Mouse (Mus musculus): Measurements from ENCODE around the gene Gm19402.
"Not testable (repeated sequence)": the region's sequence is repeated elsewhere in the genome, so short reads cannot be mapped to it uniquely, and the experiment has no call there.

Gene Gm19402

DNA sequence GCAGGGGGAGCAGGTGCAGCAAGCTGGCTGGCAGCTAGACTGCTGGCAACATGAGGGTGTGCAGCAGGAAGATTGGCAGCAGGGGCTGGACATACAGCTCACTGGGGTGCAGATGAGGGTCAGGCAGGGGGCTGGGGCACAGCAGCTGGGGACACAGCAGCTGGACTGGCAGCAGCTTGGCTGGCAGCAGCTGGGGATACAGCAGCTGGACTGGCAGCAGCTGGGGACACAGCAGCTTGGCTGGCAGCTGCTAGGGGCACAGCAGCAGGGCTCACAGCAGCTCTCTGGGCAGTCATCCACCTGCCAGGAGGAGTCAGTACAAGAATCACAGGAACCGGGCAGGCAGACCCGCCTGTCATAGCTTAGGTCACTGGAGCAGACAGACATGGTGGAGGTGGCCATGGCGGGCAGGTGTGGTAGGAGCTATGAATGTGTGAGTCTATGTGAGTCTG, at the start of gene Gm19402:
Gene Gm19402, minus strand, starts transcription at position 402 of the 452 bp plus-strand sequence.
- DNase-seq (ENCODE audit: low spot score in 2 of 2), result not testable (repeated sequence)

DNA sequence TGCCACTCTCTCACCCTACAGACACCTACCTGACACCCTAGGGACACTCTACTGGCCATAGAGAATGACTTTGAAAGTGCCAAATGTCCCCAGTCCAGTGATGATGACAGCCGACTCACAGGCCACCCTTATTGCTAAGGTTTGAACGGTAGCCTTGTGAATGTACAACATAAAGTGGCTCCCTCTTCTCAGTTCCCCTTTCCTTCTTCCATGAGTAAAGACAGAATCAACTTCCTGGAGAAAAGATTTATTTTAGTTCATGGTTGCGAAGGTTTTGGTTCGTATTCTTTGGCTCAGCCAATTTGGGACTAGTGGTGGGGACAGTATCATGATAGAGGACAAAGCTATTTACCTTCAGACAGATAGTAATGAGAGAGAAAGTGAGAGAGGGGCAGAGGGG, 48.4 kb upstream of the Gm19402 start:
- no peak for DNase-seq (ENCODE audit: low spot score in 2 of 2)

- no peak for DNase-seq (ENCODE audit: low spot score in 2 of 2)
These were observed 45.4 kb upstream of the Gm19402 start for GRCm38 (mm10) chr10:77735928-77736327.

DNA sequence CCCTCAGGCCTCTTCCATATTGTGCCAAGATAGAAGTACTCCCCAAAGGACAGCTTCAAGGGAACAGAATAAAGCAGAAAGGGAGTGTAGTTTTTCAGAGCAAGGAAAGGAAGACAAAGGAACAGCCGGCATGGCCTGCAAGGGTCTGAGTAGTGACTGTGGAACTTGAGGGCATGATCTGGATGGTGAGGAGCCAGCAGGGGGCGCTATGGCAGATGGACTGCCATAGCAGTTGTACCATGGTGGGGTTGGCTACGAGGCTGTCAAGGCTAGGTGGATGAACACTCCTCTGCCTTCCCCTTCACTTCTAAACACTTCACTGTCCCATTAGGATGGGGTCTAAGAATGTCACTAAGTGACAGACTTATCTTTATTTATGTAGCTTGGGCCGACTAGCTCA, 38.7 kb upstream of the Gm19402 start:
- no peak for DNase-seq (ENCODE audit: low spot score in 2 of 2)

- DNase-seq (ENCODE audit: low spot score in 2 of 2), result no peak
These were observed 37.7 kb upstream of the Gm19402 start for GRCm38 (mm10) chr10:77728280-77728679.

- DNase-seq (ENCODE audit: low spot score in 2 of 2), result no peak
These were observed 35.6 kb upstream of the Gm19402 start, which contains the start of gene Gm10100 for GRCm38 (mm10) chr10:77726186-77726585. Gm10100 (plus strand) TSS chr10:77726486.

DNA sequence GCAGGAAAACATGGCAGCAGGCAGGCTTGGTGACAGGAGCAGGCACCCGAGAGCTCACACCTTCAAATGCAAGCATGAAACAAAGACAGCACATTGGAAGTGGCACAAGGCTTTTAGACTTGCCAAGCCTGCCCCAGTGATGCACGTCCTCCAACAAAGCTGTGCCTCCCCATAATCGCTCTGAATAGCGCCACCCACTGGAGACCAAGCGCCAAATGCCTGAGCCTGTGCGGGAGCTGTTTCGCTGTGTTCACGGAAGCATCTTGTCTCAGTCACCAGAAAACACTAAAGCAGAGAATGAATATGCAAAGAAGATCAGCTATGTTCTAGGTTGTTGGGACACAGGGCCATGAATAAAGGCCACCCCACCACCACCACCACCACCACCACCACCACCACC, 34.3 kb upstream of the Gm19402 start:
- no peak for DNase-seq (ENCODE audit: low spot score in 2 of 2)

DNA sequence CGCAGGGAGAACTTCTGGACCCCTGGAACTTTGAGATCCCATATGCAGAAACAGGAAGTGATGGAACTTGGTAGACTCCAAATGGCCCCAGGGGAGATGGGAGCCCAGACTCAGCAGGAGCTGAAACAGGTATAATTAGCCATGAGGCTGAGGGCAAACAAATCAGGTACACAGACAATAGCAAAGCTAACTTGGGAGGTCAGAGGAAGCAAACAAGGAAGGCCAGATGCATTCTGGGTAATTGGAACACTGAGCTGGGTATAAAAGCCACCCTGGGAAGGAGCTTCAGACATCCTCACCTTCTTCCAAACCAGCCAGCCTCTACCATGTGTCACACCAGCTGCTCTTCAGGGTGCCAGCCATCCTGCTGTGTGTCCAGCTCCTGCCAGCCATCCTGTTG, 29.7 kb upstream of the Gm19402 start, which contains the start of gene Krtap12-1:
Gene Krtap12-1, plus strand, starts transcription at position 301 of the 400 bp plus-strand sequence.
- not testable (repeated sequence) for DNase-seq (ENCODE audit: low spot score in 2 of 2)

DNA sequence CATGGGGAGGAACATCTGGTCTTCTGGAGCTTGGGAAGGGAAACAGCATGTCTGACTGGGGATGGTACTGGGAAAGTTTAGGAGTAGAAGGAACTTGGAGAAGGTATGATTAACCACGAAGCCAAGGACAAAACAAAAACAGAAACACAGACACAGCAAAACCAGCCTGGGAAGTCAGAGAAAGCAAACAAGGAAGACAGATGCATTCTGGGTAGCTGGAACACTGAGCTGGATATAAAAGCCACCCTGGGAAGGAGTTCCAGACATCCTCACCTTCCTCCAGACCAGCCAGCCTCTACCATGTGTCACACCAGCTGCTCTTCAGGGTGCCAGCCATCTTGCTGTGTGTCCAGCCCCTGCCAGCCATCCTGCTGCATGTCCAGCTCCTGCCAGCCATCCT, 24.9 kb upstream of the Gm19402 start, which contains the start of gene Gm10142:
Gene Gm10142, plus strand, starts transcription at position 301 of the 400 bp plus-strand sequence.
- no peak for DNase-seq (ENCODE audit: low spot score in 2 of 2)

GRCm38 (mm10) chr10:77713734-77714133, 23.2 kb upstream of the Gm19402 start:
- peak in 1 of 2 experiments; percentile 1 for DNase-seq (ENCODE audit: low spot score in 2 of 2)

- not testable (repeated sequence) for DNase-seq (ENCODE audit: low spot score in 2 of 2)
These were observed 20.6 kb upstream of the Gm19402 start, which contains the start of gene Gm10024 for GRCm38 (mm10) chr10:77711157-77711556. Gm10024 (plus strand) TSS chr10:77711457.

DNA sequence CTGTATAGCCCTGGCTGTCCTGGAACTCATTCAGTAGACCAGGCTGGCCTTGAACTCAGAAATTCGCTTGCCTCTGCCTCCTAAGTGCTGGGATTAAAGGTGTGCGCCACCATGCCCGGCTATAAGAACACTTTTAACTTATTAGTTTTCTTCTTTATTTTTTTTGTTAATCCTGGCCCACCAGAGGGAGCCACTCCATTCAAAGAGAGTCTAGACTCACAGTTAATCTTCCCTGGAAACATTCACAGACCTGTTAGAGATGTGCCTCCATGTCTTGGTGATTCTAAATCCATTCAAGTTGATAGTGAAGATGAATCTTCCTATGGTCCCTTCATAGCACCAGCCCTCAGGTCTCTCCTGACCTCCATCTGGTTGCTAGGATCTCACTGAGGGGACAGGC, 19.3 kb upstream of the Gm19402 start:
- no peak for DNase-seq (ENCODE audit: low spot score in 2 of 2)

- DNase-seq (ENCODE audit: low spot score in 2 of 2), result no peak
These were observed 15.8 kb upstream of the Gm19402 start, which contains the start of gene Gm10272 for GRCm38 (mm10) chr10:77706326-77706725. Gm10272 (plus strand) TSS chr10:77706626.

DNA sequence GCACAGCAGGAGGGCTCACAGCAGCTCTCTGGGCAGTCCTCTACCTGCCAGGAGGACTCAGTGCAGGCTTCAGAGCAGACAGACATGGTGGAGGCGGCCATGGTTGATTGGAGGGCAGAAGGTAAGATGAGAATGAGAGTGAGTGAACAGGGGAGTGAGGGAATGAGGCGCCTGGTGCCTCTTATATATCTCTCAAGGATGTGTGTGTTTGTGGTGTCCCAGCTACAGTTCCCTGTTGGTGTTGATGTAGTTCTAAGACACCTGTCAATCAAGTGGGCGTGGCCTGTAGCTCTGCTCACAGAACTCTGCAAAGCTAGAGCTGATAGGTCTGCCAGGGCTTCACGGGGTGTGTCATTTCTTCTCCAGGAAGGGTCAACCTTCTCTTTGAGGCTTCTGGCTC, 6.6 kb upstream of the Gm19402 start, which contains the start of gene Gm9508:
Gene Gm9508, minus strand, starts transcription at position 101 of the 400 bp plus-strand sequence.
- no peak for DNase-seq (ENCODE audit: low spot score in 2 of 2)

- DNase-seq (ENCODE audit: low spot score in 2 of 2), result no peak
These were observed 3.5 kb downstream of the Gm19402 start for GRCm38 (mm10) chr10:77687021-77687420.

GRCm38 (mm10) chr10:77685895-77686664, 4.5 kb downstream of the Gm19402 start, which contains the start of gene Tspear:
Tspear (plus strand) TSS chr10:77686569.
- DNase-seq (ENCODE audit: low spot score in 2 of 2), result peak in 1 of 2 experiments; percentile 12

GRCm38 (mm10) chr10:77684181-77684580, 6.4 kb downstream of the Gm19402 start:
- DNase-seq (ENCODE audit: low spot score in 2 of 2), result no peak

DNA sequence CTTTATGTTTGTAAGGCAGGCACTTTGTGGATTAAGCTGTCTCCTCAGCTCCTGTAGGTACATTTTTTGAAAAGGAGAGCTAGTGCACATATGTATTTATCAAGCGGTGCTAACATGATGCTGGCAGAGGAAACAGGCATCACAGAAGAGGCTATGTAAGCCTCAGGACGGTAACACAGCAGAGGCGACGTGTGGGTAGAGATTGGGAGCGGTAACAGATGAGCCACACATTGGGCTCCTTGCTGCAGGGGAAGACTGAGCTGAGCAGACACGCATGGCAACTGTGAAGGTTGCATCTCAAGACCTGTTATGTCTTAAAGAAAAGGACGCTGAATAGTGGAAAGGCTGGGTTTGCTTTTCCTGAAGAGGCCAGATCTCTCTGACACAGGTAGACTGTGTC, 7.6 kb downstream of the Gm19402 start:
- DNase-seq (ENCODE audit: low spot score in 2 of 2), result no peak

- DNase-seq (ENCODE audit: low spot score in 2 of 2), result no peak
These were observed 13.0 kb downstream of the Gm19402 start for GRCm38 (mm10) chr10:77677562-77677961.

- no peak for DNase-seq (ENCODE audit: low spot score in 2 of 2)
These were observed 16.8 kb downstream of the Gm19402 start for GRCm38 (mm10) chr10:77673765-77674164.

DNA sequence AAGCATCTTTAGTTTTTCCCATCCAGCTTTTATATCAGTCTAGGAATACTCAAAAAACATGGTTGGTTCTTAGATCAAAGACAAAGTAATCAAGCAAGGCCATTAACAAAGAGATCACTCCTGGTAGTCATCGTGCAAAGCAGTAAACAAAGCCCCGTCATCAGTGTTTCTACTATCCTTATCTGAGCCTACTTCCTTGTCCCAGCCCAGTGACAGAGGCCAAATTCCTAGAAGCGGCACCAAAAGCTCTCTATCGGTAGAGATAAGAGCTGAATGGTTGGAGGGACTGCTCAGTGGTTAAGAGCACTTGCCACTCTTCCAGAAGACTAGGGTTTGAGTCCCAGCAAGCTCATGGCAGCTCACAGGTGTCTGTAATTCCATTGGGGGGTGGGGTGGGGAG, 19.0 kb downstream of the Gm19402 start:
- no peak for DNase-seq (ENCODE audit: low spot score in 2 of 2)

DNA sequence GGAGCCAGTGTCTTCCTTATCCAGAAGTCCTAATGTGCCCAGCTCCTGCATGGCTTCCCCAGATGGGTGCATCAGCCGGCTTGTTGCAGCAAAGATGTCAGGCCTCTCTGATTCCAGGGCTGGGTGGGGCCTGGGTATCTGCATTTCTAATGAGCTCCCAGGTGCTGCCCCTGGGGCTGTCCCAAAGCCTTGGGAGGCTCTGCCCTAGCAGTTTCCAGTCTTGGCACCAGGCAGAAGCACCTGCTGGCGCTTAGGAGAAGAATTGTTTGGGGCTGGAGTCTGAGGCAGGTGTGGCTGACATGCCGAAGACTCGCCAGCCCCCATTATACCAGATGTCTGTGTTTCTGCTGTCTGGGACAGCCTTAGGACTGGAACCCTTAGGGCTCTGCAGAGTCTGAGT, 19.8 kb downstream of the Gm19402 start:
- DNase-seq (ENCODE audit: low spot score in 2 of 2), result no peak

DNA sequence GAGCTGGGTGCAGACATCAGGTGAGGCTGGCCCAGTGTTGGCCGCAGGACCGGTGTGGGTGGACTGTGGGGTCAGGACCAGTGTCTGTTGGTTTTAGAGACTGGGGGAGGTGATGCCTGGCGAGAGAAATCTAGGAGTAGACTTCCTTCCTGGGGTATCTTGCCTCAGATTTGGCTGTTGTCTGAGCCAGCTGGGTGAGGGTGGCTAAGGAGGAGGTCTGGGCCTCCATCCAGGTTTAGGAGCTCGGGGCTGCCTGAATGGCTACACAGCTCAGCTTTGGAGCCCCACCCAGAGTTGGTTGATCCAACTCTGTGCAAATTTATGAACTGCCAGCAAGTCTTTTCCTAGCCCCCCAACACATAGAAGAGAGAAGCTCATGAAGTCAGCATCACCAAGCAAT, 23.2 kb downstream of the Gm19402 start:
- no peak for DNase-seq (ENCODE audit: low spot score in 2 of 2)

Data from heart, adult 9 months (tissue).